Mouse (Mus musculus): Measurements from ENCODE around the gene Dnm2.

Gene Dnm2

GRCm38 (mm10) chr9:21545916-21546788, 121.4 kb downstream of the Dnm2 start:
- DNase-seq (ENCODE audit: low spot score in 2 of 2): peak; percentile 100

- no peak for DNase-seq (ENCODE audit: low spot score in 2 of 2)
Observed at GRCm38 (mm10) chr9:21546789-21547074, 122.0 kb downstream of the Dnm2 start, which contains the start of gene Carm1. TSS of gene Carm1 (plus strand) at chr9:21546894.

- peak; percentile 48 to 54 for DNase-seq (ENCODE audit: low spot score in 2 of 2)
Observed at GRCm38 (mm10) chr9:21547075-21547941, 122.6 kb downstream of the Dnm2 start.

- no peak for DNase-seq (ENCODE audit: low spot score in 2 of 2)
Observed at GRCm38 (mm10) chr9:21551049-21551448, 126.3 kb downstream of the Dnm2 start.

- no peak for DNase-seq (ENCODE audit: low spot score in 2 of 2)
Observed at GRCm38 (mm10) chr9:21553607-21554273, 129.0 kb downstream of the Dnm2 start.

GRCm38 (mm10) chr9:21555198-21555742, 130.6 kb downstream of the Dnm2 start:
- no peak for DNase-seq (ENCODE audit: low spot score in 2 of 2)

- DNase-seq (ENCODE audit: low spot score in 2 of 2): no peak
Observed at GRCm38 (mm10) chr9:21556996-21557395, 132.3 kb downstream of the Dnm2 start.
